Mouse (Mus musculus) CD4-positive naive resting alpha-beta T cell, adult 76 days (primary cell): ENCODE results near the gene Nckap1l. TPM values are rescaled to one million over a fixed set of nuclear protein-coding genes. Genes with fewer than 3 reads are reported as not detected.

Source experiments
- total RNA-seq: library from RNA; stranded (reverse); gene quantifications from one replicate; pipeline ENCODE4 v1.2.4, GENCODE M21; 2023

Gene Nckap1l
- 147 TPM for total RNA-seq

DNA sequence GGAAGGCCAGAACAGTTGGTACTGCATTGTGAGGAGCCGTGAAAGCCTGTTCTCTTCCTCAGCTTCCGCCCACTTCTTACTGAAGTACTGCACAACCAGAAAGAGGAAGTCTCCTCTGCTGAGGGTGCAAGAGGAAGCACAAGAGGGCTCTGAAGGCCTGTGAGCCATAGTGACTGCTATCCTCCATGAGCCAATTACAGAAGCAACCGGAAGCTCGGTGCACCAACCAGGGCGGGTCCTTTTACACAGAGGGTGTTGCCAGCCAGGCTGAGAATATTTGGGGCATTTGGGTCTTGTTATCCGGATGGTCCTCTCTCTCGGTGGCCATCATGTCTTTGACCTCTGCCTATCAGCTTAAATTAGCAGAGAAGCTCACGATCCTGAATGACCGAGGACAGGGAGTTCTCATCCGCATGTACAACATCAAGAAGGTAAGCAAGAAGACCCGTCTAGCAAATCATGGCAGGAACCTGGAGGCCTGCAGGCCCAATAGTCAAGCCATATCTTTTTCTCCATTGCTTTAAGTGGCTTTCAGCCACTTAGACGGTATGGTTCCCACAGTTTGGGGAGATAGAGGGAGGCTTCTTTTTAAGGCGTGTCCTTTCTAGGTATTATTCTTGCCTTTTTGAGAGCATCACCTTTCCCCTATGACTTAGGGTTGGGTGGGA lies at the start of gene Nckap1l:
TSS of gene Nckap1l (plus strand) at position 244 of the 668 bp plus-strand sequence.

DNA sequence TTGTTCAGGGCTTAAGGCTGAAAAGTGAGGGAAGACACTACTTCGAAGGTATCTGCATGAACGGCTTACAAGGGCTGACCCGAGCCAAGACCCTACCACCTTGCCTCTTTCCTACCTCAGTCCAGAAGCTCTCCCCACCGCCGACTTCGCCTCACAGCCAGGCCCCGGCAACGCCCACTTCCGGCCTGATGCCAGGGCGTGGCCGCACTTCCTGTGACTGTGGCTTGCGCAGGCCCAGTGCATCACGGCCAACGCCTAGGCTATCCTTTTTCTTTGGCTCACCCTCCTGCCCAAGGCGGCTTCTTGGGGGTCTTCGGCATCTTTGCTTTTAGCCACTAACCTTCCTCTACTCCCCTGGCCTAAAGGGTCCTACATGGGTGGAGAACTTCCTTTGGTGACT lies 23.4 kb upstream of the Nckap1l start, which contains the start of gene Gtsf1:
TSS of gene Gtsf1 (minus strand) at position 230 of the 400 bp plus-strand sequence.

DNA sequence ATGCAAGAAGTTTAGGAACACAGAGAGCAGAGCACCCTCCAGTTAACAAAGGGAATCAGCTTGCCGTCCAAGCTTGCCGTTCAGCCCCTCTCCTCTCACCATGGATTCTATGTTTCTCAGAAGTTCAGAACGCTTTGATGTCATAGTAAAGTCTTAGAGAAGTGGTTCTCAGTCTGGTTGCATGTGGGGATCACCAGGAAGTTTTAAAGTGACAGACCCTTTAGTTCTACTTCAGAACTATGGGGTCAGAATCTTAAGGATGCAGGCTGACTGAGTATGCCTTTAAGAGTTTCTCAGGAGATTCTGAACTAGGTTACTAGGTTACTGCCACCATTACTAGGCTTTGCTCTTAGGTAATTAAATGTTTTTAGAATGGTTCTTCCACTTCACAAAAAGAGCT lies 5.2 kb upstream of the Nckap1l start, which contains the start of gene Gtsf2:
TSS of gene Gtsf2 (minus strand) at position 101 of the 400 bp plus-strand sequence.

DNA sequence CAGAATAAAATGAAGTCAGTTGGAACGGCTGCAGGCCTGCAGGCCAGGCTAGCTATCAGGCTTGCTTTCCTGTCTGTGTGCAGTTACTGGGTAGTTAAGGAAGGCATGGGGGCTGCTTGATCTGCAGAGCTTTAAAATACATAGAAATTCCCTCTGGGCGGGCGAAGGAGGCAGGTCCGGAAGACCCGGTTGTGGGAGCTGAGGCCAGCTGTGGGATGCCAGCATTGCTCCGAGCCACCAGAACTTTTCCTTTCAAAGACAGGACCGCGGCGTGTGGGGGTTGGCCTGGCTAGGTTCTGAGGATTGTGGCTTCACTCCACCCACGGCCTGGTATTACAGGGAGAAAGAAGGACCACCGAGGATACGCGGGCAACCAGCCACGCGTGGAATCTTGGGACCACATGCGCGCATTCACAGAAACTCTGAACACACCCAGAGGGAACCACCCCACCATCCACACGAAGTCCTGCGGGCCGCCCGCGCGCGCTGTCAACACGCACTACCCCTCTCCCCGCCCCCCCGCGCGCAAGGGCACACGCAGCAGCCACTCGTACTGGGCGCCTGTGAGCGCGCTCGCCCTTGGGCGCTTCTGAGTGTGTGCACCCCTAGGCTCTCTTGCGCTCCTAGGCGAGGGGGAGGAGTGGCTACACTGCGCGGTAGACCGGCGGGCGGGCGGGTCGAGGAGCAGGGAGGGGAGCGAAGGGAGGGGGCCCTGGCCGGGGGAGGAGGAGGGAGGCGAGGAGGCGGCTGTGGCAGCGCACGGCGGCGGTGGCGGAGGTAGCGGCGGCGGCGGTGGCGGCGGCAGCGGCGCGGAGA lies 49.0 kb downstream of the Nckap1l start, which contains the start of gene Pde1b:
TSS of gene Pde1b (plus strand) at position 600 of the 816 bp plus-strand sequence.

DNA sequence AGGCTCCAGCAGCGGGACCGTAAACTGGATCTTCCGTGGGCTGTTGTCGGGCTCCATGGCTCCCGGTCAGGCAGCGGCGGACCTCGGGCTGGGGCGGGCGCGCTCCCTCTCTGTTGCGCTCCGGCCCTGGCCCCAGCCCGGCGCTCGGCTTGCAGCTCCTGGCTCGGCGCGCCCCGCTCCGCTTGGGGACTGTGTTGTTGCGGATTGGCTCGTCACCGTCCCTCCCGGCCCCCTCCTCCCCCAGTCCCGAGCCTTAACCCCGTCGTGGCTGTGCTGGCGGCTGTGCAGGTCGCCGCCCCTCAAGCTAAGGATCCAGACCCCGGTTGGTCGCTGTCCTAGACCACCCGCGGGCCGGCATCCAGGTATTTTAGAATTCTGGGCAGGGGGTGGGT lies 84.2 kb downstream of the Nckap1l start, which contains the start of gene Ppp1r1a:
TSS of gene Ppp1r1a (minus strand) at position 182 of the 392 bp plus-strand sequence.

Other genes starting within 250 kb of the Nckap1l start
- gene Cbx5, start 214.0 kb upstream of the Nckap1l start, total RNA-seq: 24.0 TPM
- 659 TPM for gene Hnrnpa1, start 213.4 kb upstream of the Nckap1l start, total RNA-seq
- gene Nfe2, start 195.4 kb upstream of the Nckap1l start, total RNA-seq: 1.4 TPM
- 73.4 TPM for gene Copz1, start 181.1 kb upstream of the Nckap1l start, total RNA-seq
- not detected for gene Gpr84, start 143.2 kb upstream of the Nckap1l start, total RNA-seq
- gene Zfp385a, start 113.7 kb upstream of the Nckap1l start, total RNA-seq: 2.4 TPM
- 2.1 TPM for gene Itga5, start 87.0 kb upstream of the Nckap1l start, total RNA-seq
- gene Gtsf1, start 23.3 kb upstream of the Nckap1l start, total RNA-seq: not detected
- not detected for gene Gtsf2, start 5.3 kb upstream of the Nckap1l start, total RNA-seq
- 39.7 TPM for gene Pde1b, start 49.2 kb downstream of the Nckap1l start, total RNA-seq
- gene Ppp1r1a, start 84.2 kb downstream of the Nckap1l start, total RNA-seq: not detected
- gene Glycam1, start 111.3 kb downstream of the Nckap1l start, total RNA-seq: not detected